Mouse (Mus musculus): ENCODE data around the gene Cux1.

DNA sequence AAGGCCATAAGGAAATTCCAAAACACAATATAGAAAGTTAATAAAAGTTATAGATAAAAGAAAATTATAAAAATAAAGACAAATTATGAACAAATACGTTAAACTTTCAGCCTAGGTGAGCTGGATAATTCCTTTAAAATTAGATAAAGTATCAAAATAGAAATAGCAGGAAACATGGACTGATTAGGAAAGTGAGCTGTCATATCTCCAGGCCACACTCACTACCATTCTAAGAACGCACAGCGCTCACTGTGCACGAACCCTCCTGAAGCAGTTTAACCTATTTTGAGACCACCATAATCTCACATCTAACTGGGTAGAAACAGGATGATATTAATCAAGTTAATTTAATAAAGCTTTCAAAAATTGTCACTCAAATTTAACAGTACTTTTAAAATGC is 22.2 kb downstream of the Cux1 start:
- TF ChIP-seq CTCF (IDR thresholded peaks at IDR 0.05; ENCODE audit: extremely low read depth, insufficient read depth, low read length): no peak
- TF ChIP-seq POLR2A (IDR thresholded peaks at IDR 0.05; ENCODE audit: extremely low read depth, insufficient read depth, low read length): no peak
